Mouse (Mus musculus) hindlimb bud, embryonic 11.5 days (tissue): ENCODE results near the gene Gpat3.

ENCODE experiments used
- DNase-seq: peaks from one replicate; pipeline ENCODE4 v3.0.0-alpha.2; 2012; ENCODE audit warnings: low read depth, low spot score; ENCODE audit errors: extremely low spot score

Gene Gpat3

DNA sequence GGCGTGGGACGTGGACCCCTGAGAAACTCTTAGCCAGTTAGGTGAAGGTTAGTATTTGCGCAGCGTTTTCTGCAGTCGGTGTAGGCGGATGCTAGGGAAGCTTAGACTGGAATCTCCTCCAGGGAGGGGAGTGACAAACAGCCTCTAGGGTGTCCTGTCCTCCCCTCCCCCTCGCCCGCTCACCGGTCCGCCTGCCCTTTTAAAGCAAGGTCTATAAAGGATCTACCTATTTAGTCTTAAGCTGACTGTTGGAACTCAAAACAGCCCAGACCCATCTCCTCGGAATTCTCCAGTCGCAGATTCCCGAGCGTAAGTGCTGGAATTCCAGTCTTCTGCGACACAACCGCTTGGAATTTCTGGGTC lies at the start of gene Gpat3:
Gene Gpat3 (plus strand): TSS at position 229 of the 363 bp plus-strand sequence.
- DNase-seq = no peak

DNA sequence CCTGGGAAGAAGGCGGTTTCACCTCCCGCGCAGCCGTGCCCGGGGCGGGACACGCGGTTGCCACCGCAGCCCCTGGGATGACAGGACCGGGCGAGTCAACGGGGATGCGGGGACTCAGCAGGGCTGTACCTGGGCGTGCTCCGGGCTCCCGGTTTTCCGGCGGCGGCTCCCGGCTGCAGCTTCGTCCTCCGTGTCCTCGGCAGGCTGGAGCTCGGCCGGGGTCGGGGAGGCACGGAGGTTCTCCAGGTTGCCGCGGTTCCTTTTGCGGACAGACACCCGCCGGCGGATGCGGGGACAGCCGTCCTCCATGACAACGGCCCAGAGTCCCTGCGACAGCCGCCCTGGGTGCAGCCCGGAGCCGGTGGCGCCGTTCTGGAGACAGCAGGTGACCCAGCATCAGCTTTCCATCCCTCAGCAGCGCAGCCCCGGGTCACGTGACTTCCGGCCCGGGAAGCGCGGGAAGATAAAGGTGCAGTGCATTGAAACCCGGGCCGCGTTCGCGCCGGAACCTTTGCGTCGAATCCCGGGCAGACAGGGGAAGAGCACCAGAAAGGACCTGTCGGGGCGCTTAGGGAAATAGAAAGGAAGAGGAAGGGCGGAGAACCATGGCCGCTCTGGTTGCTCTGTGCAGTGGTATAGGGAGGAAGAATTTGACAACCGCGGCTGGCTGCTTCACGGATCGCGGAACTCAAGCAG lies 47.2 kb upstream of the Gpat3 start, which contains the start of the genes Helq and Mrps18c:
Gene Helq (minus strand): TSS at position 434 of the 696 bp plus-strand sequence.
Gene Mrps18c (plus strand): TSS at position 463 of the 696 bp plus-strand sequence.
- peak; percentile 76 for DNase-seq

DNA sequence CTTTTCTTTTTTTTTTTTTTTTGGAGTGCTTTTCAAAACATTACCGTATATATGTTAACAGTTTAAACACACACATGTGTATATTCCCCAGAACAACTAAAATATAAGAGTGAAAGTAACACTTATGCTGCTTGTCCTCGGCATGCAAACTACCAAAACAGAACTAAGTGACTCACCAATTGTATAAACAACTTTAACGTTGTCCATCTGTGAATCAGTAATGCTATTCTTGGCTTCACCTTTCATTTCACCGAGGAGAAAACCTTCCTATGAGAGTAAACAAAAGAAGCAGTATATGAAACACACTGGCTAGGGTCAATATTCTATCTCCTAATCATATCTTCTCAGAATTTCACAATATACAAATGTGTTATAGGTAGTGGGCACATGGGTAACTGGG lies 27.2 kb upstream of the Gpat3 start:
- no peak for DNase-seq

DNA sequence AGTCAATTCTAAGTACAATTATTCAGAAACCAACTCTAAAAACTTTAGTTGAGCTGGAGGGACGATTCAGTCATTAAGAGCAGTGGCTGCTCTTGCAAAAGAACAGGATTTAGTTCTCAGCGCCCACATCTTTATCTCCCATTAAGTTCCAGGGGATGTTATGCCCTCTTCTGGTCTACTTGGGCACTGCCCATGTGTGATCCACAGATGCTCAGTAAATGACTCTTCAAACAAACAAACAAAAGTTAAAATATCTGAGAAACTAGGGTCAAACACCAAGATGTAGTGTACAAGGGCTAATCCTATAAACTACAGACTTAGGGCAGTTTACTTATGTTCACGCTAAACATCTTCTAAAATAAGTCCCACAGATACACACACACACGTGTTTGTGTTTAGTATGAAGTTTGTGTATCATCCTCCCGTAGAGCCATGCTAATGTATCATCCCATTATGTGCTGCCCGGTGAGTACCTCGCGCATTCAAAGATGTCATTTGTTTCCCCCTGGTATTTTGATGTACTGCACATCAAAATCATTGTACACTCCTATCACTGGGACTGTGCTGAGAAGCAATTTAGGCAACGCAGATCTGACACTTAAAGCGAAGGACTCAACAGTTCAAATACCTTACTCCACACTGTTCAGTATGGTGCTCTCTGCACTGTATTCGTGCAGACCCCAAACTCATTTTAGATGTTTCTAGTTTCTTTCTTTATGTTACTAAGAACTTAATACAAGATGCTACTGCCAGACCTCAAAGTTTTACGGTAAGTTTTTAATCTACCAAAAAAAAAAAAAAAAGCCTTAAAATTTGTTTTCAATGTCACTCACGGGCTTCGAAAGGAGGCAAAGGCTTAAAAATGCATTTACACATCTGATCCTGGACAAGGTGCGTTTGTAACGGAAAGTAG lies 25.7 kb upstream of the Gpat3 start:
- no peak for DNase-seq

DNA sequence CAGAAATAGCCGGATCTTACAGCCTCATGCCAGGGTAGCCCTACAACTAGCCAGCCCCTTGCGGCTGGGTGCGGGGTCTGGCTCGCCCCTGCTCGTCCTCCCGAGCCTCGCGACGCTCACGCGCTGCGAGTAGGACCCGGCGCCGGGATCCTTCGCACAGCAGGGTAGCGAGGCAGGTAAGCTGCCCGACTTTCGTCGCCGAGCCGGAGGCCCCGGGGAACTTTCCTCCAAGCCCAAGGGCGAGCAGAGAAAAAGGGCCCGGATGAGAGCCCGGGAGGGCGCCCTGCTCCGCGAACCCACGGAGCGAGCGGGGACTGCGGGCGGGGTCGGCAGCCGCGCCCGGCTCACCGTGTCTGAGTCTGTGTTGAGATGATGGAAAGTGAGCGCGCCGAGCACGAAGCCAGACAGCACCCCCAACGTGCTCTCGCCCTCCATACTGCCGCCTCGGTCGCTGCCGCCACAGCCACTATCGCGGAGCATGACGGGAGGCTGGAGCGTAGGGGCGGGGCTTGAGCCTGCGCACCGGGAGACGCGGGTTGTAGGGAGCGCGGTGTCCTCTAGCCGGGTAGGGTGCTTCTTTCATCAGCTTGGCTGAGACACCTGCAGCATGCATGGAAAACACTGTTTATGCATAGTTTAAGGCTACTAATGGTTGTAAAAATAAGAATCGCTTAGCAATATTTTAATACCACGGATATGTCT lies 24.9 kb upstream of the Gpat3 start, which contains the start of gene Abraxas1:
Gene Abraxas1 (minus strand): TSS at position 483 of the 702 bp plus-strand sequence.
- DNase-seq = no peak

DNA sequence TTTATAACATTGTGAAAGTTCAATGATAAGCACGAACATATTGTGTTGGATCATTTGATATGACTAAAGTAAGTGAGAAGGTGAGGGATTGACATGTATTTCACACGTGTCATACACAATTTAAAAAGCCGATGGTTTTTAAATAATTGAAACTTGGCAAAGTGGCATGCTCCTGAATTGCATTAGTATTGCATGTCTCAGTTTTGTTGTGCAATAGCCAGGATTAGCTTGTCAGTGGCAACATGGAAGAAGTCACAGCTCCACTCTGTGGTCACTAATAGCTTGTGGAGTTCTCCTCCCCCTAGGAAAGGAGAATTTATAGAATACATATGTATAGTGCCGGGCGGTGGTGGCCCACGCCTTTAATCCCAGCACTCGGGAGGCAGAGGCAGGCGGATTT lies 24.1 kb upstream of the Gpat3 start:
- DNase-seq = no peak

DNA sequence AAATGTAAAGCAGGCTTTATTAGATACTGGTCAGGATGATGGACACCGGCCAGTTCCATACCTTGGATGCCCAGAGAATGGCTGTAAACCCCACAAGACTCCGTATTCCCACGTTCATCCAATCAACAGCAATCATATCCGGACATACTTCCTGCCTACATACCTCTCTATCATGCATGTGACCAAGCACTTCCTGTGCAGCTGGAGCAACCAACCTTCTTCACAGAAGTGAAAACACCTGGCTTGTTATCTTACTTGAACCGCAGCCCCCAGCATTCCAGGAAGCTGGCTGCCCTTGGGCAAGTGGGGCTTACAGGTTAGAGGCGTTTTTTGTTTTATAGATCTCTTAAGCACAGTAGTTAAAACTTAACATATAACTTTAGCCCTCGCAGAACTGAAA lies 22.7 kb upstream of the Gpat3 start:
- DNase-seq = no peak

DNA sequence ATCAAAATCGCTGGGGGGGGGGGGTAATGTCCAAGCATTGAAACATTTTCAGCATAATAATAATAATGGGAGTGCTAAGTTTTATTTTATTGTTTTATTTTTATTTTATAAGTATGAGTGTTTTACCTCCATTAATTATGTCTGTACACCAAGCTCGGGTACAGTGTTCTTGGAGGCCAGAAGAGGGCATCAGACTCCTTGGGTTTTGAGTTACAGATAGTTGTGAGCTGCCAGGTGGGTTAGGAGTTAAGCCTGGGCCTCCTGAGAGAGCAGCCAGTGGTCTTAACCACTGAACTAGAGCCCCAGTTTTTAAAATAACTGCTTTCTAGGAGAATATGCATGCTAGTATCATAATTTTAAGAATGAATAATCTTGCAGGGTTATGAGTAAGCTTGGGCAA lies 19.5 kb upstream of the Gpat3 start:
- no peak for DNase-seq

DNA sequence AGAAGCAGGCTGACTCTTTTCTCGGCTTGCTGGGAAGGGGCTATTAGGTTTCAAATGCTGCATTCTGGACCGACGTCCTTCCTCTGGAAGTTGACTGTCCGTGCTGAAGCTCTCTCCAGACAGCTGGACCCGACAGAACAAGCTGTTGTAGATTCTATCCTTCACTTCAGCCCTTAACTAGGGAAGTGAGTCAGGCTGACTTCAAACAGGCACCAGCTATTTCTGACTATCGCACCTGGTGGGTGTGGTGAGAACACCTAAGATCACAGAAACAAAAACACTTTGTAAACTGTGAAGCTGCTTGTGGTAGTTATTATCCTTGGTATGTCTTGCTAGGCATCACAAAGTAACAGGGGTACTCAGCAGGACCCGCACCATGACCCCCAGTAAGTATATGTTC lies 19.0 kb upstream of the Gpat3 start:
- no peak for DNase-seq

DNA sequence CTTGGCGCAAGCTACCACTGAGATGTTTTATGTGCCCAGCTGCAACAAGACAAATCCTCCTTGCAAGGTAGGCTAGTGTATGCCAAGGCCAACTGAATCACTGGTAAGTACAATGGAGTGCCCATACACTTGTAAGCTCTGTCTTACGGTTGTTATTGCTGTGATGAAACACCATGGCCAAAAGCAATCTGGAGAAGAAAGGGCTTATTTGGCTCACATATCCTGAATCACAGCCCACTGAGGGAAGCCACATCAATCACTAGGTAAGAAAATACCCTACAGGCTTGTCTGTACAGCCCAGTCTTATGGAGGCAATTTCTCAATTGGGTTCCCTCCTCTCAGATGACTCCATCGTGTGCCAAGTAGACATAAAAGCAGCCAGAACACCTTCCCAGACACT lies 16.8 kb upstream of the Gpat3 start:
- no peak for DNase-seq

DNA sequence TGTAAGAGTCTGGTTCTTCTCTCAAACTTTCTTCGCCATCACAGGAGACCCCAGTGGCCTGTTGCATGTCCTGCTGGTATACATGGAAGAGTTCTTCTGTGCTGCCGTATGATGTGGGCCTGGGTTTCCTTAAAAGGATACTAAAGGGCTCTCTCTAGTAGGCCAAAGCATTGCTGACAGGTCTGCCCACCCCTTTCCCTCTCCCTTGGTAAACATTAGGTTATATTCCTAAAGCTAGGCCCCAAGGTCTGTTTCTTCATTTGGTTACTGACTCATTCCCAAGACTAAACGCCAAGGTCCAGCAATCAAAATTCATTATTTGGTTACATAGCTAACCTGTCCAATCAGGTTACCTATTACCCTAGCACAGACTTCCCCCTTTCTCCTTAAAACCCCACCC lies 12.8 kb upstream of the Gpat3 start:
- DNase-seq = no peak

DNA sequence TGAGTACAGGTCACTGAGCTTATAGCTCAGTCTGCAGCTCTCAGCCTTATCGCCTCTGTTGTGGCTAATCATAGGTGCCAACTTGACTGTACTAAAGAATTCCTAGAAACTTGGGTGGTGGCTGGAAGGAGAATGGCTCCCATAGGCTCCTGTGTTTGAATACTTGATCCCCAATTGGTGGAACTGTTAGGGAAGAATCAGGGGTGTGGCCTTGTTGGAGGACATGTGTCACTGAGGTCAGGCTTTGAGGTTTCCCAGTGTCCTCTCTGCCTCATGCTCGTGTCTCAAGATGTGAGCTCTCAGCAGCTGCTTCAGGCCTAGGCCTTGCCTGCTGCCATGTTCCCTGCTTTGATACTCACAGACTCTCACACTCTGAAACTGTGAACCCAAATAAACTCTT lies 11.7 kb upstream of the Gpat3 start:
- DNase-seq = no peak

DNA sequence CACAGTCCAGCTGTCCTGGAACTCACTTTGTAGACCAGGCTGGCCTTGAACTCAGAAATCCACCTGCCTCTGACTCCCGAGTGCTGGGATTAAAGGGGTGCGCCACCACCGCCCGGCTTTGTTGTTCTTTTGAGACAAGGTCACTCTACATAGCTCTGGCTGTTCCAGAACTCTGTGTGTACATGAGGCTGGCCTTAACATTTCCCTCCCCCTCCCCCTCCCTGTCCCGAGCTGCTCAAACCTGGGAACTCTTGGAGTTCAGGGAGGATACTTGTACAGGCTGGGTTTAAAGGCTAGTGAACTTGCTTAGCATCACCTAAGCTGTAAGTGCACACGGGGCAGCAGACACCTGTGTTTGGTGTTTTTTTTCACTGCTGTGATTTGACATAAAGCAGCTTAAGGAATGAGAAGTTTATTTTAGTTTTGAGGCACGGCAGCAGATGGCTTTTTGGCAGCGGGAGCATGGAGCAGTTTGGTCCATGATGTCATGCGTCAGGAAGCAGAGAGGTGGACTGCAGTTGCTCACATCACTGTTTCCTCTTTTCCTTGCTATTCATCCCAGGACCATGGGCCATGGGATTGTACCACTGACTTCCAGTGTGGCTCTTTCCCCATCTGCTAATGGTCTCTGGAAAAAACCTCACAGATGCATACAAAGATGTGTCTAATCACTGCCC lies 9.5 kb upstream of the Gpat3 start:
- no peak for DNase-seq

DNA sequence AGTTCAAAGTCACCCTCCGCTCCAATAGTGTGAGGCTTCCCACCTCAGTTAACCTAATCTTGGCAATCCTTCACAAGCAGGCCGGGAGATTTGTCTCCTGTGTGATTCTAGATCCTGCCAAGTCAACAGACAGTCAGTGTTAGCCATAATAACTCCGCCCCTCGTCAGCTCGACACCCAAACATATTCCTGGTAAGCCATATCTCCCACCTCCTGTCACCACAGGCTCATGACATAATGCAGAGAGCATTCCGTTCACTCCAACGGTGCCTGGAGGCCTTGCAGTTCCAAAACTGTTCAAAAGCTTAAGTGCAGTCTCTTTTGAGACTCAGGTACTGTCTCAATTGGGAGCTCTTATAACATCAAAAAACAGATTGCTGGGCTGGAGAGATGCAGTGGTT lies 7.6 kb upstream of the Gpat3 start:
- no peak for DNase-seq

DNA sequence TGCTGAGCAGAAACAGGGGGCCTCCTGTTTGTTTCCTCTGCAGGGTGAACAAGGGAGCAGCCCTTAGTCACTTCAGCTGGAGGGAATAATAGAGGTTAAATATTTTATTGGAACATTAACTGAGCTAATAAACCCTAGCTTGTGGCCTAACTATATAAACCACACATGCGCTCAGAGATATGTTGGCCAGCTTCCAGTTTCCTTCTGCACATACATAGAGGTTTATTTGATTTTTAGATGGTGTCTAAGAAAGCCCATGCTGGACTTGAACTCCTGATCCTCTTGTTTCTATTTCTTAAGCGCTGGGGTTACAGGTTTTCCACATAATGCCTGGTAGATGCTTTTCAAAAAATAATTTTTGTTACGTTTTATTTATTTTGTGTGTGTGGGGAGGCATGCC lies 1.0 kb upstream of the Gpat3 start:
- DNase-seq = no peak

DNA sequence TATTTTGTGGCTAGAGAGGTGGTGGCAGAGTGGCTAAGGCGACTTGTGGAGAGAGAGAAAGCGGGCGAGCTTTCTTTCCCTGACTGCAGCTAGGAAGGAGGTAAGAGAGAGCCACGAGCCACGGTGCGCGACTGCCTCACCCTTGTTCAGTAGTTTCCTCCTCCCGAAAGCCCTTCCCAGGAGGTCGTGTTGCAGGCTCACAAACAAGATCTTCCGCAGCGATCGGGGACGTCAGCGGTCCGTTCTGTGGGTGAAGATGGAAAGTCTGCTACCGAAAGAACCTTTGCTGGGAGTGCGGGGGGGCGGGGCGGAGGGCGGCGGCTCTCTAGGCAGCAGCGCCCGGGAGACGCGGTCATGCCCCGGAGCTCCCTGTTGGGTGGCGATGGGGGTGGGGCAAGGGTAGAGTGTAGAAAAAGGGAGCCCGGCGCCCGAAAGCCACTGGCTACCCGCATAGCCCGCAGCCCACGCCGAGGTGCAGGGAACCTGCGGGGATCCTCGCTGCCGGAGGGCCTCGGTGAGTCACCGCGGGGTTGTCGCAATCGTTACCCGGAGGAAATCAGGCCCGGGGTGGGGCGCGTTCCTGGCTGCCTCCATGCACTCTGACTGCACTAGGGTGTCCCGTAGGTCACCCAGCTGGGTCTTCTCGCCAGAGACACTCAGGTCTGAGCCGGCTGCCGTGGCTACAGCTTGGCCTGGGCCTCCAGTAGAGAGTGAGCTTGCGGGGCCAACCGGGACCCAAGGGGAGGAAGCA lies 510 bp downstream of the Gpat3 start:
- DNase-seq = no peak

DNA sequence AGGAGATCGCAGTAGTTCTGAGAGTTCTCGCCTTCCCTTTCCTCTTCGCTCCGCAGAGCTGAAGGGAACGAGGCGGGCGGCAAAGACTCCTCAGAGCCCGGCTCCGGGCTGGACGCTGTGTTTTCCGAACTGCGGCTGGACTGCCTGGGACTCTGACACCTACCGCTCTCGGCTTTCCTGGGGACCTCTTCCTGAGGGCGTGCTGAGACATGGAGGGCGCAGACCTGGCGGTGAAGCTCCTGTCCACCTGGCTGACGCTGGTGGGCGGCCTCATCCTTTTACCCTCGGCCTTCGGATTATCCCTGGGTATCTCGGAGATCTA lies 1.0 kb downstream of the Gpat3 start:
- DNase-seq = no peak

DNA sequence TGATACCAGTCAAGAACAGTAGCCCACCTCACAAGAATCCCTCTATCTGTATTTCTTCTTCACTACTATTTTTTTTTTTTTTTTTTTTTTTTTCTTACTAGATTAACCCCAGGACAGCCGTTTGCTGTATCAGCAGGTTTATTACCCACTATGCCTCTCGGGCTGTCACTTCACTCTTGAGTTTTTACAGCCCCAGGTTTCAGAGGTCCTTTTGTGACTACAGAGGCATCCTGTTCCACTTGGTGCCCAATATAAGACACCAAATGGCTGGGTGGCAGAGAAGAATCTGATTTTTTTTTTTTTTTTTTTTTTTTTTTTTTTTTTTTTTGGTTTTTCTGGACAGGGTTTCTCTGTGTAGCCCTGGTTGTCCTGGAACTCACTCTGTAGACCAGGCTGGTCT lies 1.6 kb downstream of the Gpat3 start:
- DNase-seq = no peak

DNA sequence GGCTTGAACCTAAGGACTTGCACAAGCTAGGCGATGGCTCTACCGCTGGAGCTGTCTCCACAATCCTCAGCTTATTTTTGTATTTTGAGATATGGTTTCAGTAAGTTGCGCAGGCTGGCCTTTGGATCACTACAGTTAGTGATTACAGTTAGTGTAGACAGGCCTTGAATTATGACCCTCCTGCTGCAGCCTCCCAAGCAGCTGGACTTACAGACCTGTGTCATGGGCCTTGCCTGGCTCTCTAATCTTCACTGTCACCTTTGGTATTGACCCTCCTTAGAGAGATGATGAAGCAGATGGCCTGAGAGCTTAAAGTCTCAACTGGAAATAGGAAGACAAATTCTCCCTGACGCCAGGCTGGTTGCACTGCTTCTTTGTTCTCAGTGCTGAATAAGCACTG lies 8.4 kb downstream of the Gpat3 start:
- no peak for DNase-seq

DNA sequence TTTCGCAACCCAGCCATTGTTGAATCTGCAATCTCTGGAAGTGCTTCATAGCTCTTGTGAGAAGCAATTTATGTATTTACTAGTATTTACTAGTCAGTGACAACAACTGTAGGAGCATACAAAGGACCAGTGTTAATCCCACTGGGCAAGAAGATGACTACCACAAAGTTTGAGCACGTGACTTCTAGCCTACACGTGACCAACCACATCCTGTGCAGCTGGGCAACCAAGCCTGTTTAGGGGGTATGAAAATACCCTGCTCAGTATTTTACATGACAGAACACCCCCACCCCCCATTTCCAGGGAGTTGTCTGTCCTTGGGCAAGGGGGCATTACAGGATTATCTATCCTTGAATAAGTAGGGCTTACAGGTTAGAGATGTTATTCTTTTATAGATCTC lies 11.0 kb downstream of the Gpat3 start:
- no peak for DNase-seq
